Mouse (Mus musculus): ENCODE measurements around the gene Kcnj6. TPM values are rescaled to one million over a fixed set of nuclear protein-coding genes. Genes with fewer than 3 reads are reported as not detected.

Gene Kcnj6
- polyA plus RNA-seq, 1 experiment, result not detected

DNA sequence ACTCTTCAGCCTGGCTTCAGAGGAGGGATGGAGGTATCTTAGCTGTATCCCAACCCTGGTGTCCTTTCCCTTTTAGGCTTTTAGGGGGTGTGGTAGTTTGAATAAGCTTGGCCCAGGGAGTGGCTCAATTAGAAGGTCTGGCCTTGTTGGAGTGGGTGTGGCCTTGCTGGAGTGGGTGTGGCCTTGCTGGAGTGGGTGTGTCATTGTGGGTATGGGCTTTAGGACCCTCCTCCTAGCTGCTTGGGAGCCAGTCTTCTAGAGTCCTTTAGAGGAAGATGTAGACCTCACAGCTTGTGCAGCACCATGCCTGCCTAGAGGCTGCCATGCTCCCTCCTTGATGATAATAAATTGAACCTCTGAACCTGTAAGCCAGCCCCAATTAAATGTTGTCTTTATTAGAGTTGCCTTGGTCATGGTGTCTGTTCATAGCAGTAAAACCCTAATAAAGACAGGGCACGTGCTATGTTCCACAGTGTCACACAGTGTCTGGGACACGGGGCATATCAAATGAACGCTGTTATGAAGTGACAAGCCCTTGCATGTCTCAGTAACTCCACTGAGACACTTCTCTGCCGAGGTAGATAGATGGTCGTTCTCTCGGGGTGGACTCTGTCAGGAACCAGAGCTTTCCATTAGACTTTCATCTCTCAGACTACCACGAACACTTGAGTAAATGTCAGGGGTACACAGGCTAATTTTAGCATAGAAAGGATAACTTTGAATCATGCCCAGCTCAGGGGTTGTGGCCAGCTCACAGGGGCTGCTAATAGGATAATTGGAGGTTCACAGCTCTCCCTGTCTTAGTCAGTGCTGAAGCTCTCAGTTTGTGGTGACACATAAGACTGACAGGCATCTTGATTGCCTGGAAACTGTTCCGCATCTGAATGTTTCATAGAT, 260.8 kb downstream of the Kcnj6 start:
- Histone ChIP-seq H3K27ac (replicated peaks; ENCODE audit: low read depth, low read length) (no peak overlapping the region), H3K4me3 (ENCODE audit: insufficient read depth, low read depth, low read length) (no peak overlapping the region), H3K4me1 (ENCODE audit: control insufficient read depth, insufficient read depth, insufficient read length, low read length) (no peaks in the 10 kb centered on the region)

DNA sequence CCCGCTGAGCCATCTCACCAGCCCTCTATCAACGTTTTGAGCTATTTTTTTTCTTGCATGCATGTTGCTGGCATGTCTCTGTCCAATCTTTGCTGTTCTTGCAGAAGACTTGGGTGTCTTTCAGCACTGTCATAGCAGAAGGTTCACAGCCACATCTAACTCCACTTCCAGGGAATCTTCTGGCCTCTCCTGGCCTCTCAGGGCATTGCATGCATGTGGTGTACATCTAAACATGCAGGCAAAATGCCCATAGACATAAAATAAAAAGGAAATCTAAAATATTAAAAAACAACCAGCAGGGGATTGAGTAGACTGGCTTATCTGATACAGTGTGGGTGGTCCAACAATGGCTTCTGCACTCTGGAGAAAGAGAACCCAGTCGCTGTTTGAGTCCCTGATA, 262.0 kb downstream of the Kcnj6 start:
- no peak overlapping the region for H3K27ac ChIP-seq (replicated peaks; ENCODE audit: low read depth, low read length)
- no peaks in the 10 kb centered on the region for H3K4me1 ChIP-seq (ENCODE audit: control insufficient read depth, insufficient read depth, insufficient read length, low read length)
- H3K4me3 ChIP-seq (ENCODE audit: insufficient read depth, low read depth, low read length), result no peak overlapping the region

- Histone ChIP-seq H3K27ac (replicated peaks; ENCODE audit: low read depth, low read length) (no peak overlapping the region), H3K4me3 (ENCODE audit: insufficient read depth, low read depth, low read length) (no peak overlapping the region), H3K4me1 (ENCODE audit: control insufficient read depth, insufficient read depth, insufficient read length, low read length) (no peaks in the 10 kb centered on the region)
Observed at GRCm38 (mm10) chr16:94731027-94731426, 266.5 kb downstream of the Kcnj6 start.

- Histone ChIP-seq H3K4me1 (ENCODE audit: control insufficient read depth, insufficient read depth, insufficient read length, low read length) (no peaks in the 10 kb centered on the region), H3K4me3 (ENCODE audit: insufficient read depth, low read depth, low read length) (no peak overlapping the region), H3K27ac (replicated peaks; ENCODE audit: low read depth, low read length) (no peak overlapping the region)
Observed at GRCm38 (mm10) chr16:94729236-94729635, 268.3 kb downstream of the Kcnj6 start.

DNA sequence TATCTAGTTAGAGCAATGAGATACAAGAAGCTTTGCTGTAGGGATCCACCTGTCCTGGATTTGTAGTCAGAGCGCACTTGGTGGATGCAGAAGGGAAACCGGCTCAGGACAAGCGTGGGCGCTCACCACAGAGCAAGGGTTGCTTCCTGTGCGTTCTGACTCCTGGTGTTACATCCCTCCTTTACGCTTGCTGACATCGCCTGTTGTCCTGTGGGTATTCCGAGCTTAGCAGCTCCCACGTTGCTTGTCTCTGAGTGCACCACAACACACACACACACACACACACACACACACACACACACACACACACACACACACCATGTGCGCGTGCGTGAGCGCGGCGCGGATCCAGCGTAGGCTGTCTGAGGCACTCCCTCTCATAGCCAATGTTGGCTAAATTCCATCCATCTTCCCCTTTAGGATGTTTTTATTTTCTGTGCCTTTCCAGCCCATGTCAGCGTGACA, 272.7 kb downstream of the Kcnj6 start:
- H3K4me3 ChIP-seq (ENCODE audit: insufficient read depth, low read depth, low read length), result peak overlapping the region; percentile 53
- H3K27ac ChIP-seq (replicated peaks; ENCODE audit: low read depth, low read length), result no peak overlapping the region
- H3K4me1 ChIP-seq (ENCODE audit: control insufficient read depth, insufficient read depth, insufficient read length, low read length), result no peaks in the 10 kb centered on the region

- Histone ChIP-seq H3K4me1 (ENCODE audit: control insufficient read depth, insufficient read depth, insufficient read length, low read length) (no peaks in the 10 kb centered on the region), H3K4me3 (ENCODE audit: insufficient read depth, low read depth, low read length) (peak overlapping the region; percentile 53), H3K27ac (replicated peaks; ENCODE audit: low read depth, low read length) (no peak overlapping the region; the same call in 1 of the 2 replicates)
Observed at GRCm38 (mm10) chr16:94724061-94724596, 273.4 kb downstream of the Kcnj6 start.

DNA sequence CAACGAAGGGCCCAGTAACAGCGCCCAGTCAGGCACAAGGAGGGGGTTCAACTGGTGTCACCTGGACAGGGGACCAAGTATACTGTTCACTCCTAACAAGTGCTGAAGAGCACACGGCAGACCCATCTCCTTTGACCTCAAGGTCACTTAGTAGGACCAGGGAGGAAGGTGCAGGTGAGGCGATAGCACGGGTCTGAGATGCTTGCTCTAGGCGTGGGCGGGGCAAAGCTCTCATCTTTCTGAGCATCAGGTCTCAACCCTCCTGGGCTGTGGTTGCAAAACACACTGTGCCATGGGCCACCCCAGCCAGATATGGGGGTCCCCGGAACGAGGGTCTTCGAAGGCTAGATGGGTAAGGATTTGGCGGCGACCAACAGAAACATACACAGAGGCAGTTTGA, 274.6 kb downstream of the Kcnj6 start:
- H3K4me1 ChIP-seq (ENCODE audit: control insufficient read depth, insufficient read depth, insufficient read length, low read length), result no peaks in the 10 kb centered on the region
- H3K27ac ChIP-seq (replicated peaks; ENCODE audit: low read depth, low read length), result no peak overlapping the region
- no peak overlapping the region for H3K4me3 ChIP-seq (ENCODE audit: insufficient read depth, low read depth, low read length)

DNA sequence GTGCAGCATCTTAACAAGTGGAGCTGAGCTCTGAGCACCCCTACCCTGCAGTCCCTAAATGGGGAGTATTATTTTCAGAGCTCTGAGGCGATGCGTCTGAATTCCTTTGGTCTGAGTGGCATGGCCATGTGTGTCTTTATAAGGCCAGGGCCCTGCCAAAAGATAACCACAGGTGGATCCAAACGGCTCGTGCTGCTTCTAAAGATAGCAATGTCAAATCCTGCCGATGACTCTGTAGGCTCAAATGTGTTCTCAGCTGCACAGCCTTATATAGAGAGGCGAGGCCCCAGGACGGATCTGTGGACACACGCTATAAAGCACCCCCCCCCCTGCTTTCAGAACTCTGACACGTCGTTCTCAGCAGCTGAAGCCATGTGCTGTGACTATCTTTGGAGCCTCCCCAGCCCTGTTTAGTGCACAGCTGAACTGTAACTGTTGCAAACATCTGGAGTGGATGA, 275.9 kb downstream of the Kcnj6 start:
- no peak overlapping the region for H3K4me3 ChIP-seq (ENCODE audit: insufficient read depth, low read depth, low read length)
- H3K27ac ChIP-seq (replicated peaks; ENCODE audit: low read depth, low read length), result no peak overlapping the region

GRCm38 (mm10) chr16:94720476-94721153, 276.9 kb downstream of the Kcnj6 start:
- H3K27ac ChIP-seq (replicated peaks; ENCODE audit: low read depth, low read length), result no peak overlapping the region
- H3K4me1 ChIP-seq (ENCODE audit: control insufficient read depth, insufficient read depth, insufficient read length, low read length), result no peaks in the 10 kb centered on the region
- no peak overlapping the region for H3K4me3 ChIP-seq (ENCODE audit: insufficient read depth, low read depth, low read length)

More for the DNA sequence above, 275.9 kb downstream of the Kcnj6 start:
- H3K4me1 ChIP-seq (ENCODE audit: control insufficient read depth, insufficient read depth, insufficient read length, low read length), result no peaks in the 10 kb centered on the region

- Histone ChIP-seq H3K4me1 (ENCODE audit: control insufficient read depth, insufficient read depth, insufficient read length, low read length) (no peaks in the 10 kb centered on the region), H3K27ac (replicated peaks; ENCODE audit: low read depth, low read length) (no peak overlapping the region), H3K4me3 (ENCODE audit: insufficient read depth, low read depth, low read length) (no peak overlapping the region)
Observed at GRCm38 (mm10) chr16:94719488-94719887, 278.0 kb downstream of the Kcnj6 start.

DNA sequence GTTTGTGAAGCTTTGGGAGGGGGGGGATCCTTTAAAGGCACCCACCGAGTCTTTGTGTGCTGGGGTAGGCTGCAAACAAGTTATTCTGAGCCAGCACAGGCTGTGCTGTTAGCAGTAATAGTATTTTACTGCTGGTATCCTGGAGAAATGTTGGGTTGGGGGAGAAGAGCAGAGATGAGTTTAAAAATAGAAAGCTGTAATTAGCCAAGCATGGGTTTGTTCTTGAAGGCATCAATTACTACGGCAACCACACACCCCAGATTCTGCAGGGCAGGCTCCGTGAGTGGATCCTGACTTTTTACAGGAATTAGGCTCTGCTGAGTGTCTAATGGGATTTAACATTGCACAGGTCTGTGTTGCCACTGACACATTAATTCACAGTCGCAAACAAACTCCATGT, 278.6 kb downstream of the Kcnj6 start:
- Histone ChIP-seq H3K4me1 (ENCODE audit: control insufficient read depth, insufficient read depth, insufficient read length, low read length) (no peaks in the 10 kb centered on the region), H3K27ac (replicated peaks; ENCODE audit: low read depth, low read length) (no peak overlapping the region), H3K4me3 (ENCODE audit: insufficient read depth, low read depth, low read length) (no peak overlapping the region)

GRCm38 (mm10) chr16:94717051-94717450, 280.4 kb downstream of the Kcnj6 start:
- Histone ChIP-seq H3K4me1 (ENCODE audit: control insufficient read depth, insufficient read depth, insufficient read length, low read length) (no peaks in the 10 kb centered on the region), H3K4me3 (ENCODE audit: insufficient read depth, low read depth, low read length) (no peak overlapping the region), H3K27ac (replicated peaks; ENCODE audit: low read depth, low read length) (no peak overlapping the region)

- Histone ChIP-seq H3K4me3 (ENCODE audit: insufficient read depth, low read depth, low read length) (no peak overlapping the region), H3K27ac (replicated peaks; ENCODE audit: low read depth, low read length) (no peak overlapping the region), H3K4me1 (ENCODE audit: control insufficient read depth, insufficient read depth, insufficient read length, low read length) (no peaks in the 10 kb centered on the region)
Observed at GRCm38 (mm10) chr16:94714483-94714882, 283.0 kb downstream of the Kcnj6 start.

- H3K4me1 ChIP-seq (ENCODE audit: control insufficient read depth, insufficient read depth, insufficient read length, low read length), result no peaks in the 10 kb centered on the region
- peak overlapping the region; percentile 30 for H3K4me3 ChIP-seq (ENCODE audit: insufficient read depth, low read depth, low read length)
- no peak overlapping the region for H3K27ac ChIP-seq (replicated peaks; ENCODE audit: low read depth, low read length)
Observed at GRCm38 (mm10) chr16:94713480-94714094, 283.9 kb downstream of the Kcnj6 start.

DNA sequence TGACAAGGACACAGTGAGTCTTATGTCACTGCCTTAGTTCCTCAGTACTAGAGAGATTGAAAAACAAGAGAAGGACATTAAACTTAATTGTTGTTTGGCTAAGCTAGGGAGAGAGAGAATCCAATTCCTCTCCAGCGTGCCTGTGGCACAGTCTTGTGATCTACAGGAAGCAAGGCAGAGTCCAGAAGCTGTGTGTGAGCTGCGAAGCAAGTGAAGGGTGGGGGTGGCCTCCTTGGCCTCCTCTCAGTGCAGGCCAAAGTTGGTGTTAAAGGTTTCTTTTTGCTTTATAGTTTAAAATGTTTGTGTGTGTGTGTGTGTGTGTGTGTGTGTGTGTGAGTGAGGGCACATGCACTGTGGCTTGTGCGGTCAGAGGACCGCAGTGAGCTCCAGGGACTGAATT, 295.5 kb downstream of the Kcnj6 start:
- no peaks in the 10 kb centered on the region for H3K4me1 ChIP-seq (ENCODE audit: control insufficient read depth, insufficient read depth, insufficient read length, low read length)
- H3K27ac ChIP-seq (replicated peaks; ENCODE audit: low read depth, low read length), result no peak overlapping the region
- H3K4me3 ChIP-seq (ENCODE audit: insufficient read depth, low read depth, low read length), result no peak overlapping the region

Measured in brown adipose tissue, adult 24 weeks (tissue).